Mouse (Mus musculus) heart, postnatal 25 days (tissue): ENCODE results near the gene Ccdc60. TPM values are rescaled to one million over a fixed set of nuclear protein-coding genes. Genes with fewer than 3 reads are reported as not detected.

Experiments used
- DNase-seq: peaks from one replicate; pipeline ENCODE4 v3.0.0; 2022; ENCODE audit warnings: low spot score
- intact Hi-C: fragments of 180-260 bp; cut with DNase I; formaldehyde crosslinking; loops from one replicate; pipeline ENCODE4 v1.15.1; 2025
- total RNA-seq, 2 experiments: library from RNA; stranded (reverse); gene quantifications; 2 replicates each; pipeline ENCODE4 v1.2.3; 2021

Ccdc60 gene
- total RNA-seq, 2 experiments from 2014 or later: not detected

GRCm38 (mm10) chr5:116083081-116083480 is 205.7 kb downstream of the Ccdc60 start, which contains the start of gene Tmem233:
Tmem233 (minus strand) TSS chr5:116083244.
- no peak for DNase-seq
- intact Hi-C loops: no loop called here

DNA sequence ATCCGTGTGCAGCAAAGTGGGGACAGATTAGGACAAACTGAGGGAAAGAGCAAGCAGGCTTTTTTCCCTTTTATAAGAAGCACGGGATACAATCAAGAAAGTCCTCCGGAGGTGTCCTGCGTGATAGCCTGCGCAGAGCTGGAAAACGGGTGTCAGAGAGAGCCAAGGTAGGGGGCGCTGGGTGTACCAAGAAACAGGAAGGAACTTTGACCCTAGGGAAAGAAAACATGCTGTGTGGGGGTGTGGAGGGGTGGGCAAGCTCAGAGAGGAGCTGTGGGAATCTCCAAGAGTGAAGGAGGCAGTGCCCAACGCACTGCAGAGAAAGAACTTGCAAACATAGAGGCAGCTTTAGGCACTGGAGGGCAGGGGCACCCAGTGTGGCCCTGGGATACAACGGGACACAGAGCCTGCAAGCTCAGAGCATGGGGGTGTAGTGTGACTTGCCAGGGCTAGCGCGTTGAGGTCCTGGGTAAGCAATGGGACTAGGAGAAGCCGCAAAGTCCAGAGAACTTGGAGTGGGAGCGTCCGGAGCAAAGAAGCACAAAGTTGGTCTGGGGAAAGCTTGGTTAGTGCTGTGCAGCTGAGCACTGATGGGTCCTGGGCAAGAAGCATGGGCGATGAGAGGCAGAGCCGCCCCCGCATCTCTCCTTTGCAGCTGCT is 206.4 kb downstream of the Ccdc60 start:
- no peak for DNase-seq
- intact Hi-C loops: no loop called here

DNA sequence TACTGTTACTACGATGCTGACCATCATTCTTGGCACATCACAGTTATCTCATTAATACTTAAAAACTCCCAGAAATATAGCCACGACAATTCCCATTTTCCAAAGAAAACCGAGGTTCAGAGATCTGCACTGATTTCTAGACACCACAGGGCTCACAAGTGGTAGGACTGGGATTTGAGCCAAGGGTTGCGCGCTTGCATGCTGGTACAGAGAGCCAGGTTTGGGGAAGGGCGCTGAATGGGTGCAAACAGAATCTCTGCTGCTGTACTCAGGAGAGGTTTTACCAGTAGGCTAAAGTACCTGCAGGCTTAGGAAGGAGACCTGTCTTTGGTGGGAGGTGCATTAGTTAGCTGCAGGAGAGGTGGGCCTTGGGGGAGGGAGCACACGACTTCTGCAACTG is 207.2 kb downstream of the Ccdc60 start:
- intact Hi-C loops: no loop called here

DNA sequence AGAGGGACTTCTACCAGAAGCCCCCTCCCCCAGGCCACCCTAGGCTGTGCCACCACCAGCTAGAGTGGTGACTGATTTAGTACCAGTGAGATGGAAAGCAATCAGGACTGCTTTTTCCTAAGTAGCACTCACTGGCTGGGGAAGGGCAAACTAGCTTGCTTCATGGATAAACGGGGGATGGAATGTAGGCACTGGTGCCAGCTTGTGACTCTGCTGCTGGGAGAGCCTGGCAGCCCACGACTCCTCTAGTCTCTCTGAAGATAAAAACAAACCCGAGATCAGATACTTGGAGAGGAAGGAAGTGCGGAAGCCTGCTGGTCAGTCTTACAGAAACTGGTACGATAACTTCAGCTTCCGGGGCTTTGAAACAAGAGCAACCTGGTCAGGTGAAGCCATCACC is 208.0 kb downstream of the Ccdc60 start:
- intact Hi-C loops: no loop called here
- DNase-seq: no peak

More for the DNA sequence above, 207.2 kb downstream of the Ccdc60 start:
- DNase-seq: no peak

Other genes starting within 250 kb of the Ccdc60 start
- not detected for gene Tmem233, start 205.7 kb downstream of the Ccdc60 start, total RNA-seq
- gene Hspb8, start 133.9 kb upstream of the Ccdc60 start, total RNA-seq: 100 to 1,000 TPM; 344 to 368 TPM